Mouse (Mus musculus) liver, embryonic 14.5 days (tissue): ENCODE measurements around the gene Bbs5.

Source experiments
- CTCF ChIP-seq: IDR thresholded peaks from 2 replicates; pipeline ENCODE4 v1.5.1; 2016; ENCODE audit warnings: antibody characterized with exemption, low read depth, control low read depth
- EP300 ChIP-seq: IDR thresholded peaks from 2 replicates; pipeline ENCODE4 v1.6.1; 2016; ENCODE audit warnings: antibody characterized with exemption, low read depth

- TF ChIP-seq CTCF (peak; percentile 14; the same call in 1 of the 2 replicates), EP300 (no peak)
Observed at GRCm38 (mm10) chr2:69619286-69619685, 27.7 kb upstream of the Bbs5 start.
